Mouse (Mus musculus) cerebral cortex, adult 2 months (tissue): Measurements from ENCODE around the gene Slx4.

Experiments
- WGBS: fragments of 180-500 bp; shearing (Covaris S2); methylation state at CpG from one replicate; pipeline ENCODE4 v1.1.7; 2018; 5-methylcytosine and 5-hydroxymethylcytosine counted together

The Slx4 gene

GRCm38 (mm10) chr16:4003489-4004398, at the start of gene Slx4:
Gene Slx4 (minus strand): TSS chr16:4003770.
- WGBS, result 2% methylated on average over 58 of the region's 58 CpGs

GRCm38 (mm10) chr16:4052601-4053000, 49.0 kb upstream of the Slx4 start:
- 95% methylated on average over 4 of the region's 4 CpGs for WGBS

- WGBS, result 62% methylated on average over 4 of the region's 4 CpGs
Measured at GRCm38 (mm10) chr16:4045524-4045923, 42.0 kb upstream of the Slx4 start.

- 97% methylated on average over 2 of the region's 2 CpGs for WGBS
Measured at GRCm38 (mm10) chr16:4044093-4044492, 40.5 kb upstream of the Slx4 start.

GRCm38 (mm10) chr16:4041646-4042045, 38.1 kb upstream of the Slx4 start:
- over 99% methylated on average over 4 of the region's 4 CpGs for WGBS

- 90% methylated on average over 5 of the region's 5 CpGs for WGBS
Measured at GRCm38 (mm10) chr16:4040206-4040605, 36.6 kb upstream of the Slx4 start.

DNA sequence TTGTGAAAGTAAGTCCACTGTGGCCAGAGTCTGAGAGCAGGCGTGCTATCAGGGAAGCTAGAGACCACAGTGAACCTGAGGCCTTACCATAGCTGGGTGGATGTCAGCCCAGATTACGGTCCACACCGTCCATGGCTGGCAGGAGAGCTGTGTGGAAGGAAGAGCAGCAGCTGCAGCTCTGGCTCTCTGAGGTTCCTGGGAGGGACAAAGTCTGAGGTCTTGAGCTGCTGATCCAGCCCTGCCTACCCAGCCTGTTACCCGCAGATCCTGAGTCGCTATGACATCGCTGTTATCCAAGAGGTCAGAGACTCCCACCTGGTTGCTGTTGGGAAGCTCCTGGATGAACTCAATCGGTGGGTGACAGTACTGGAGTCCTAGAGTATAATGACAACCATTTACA, 34.1 kb upstream of the Slx4 start:
- WGBS, result 96% methylated on average over 7 of the region's 7 CpGs

- WGBS, result 93% methylated on average over 5 of the region's 5 CpGs
Measured at GRCm38 (mm10) chr16:4036807-4037206, 33.2 kb upstream of the Slx4 start, which contains the start of gene Dnase1. Gene Dnase1 (plus strand): TSS chr16:4036942.

DNA sequence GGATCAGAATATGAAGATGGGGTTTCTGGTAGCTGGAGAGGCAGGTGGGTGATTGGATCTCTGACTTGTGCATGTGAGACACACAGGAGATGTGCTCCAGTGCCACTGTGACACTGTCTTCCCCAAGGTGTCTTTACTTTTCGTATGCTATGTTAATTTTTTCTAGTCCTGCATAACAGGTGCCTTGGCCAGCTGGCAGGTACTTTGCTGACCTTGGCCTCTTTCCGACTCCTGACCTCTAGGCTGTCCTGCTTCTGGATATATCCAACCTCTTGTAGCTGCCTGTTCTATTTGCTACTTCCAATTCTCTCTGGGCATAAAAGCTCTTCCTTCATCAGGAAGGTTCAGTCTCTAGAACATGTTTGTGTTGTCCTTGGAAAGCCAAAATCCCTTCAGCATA, 32.0 kb upstream of the Slx4 start:
- WGBS, result 91% methylated on average over 2 of the region's 2 CpGs

- 91% methylated on average over 3 of the region's 3 CpGs for WGBS
Measured at GRCm38 (mm10) chr16:4034476-4034875, 30.9 kb upstream of the Slx4 start.

DNA sequence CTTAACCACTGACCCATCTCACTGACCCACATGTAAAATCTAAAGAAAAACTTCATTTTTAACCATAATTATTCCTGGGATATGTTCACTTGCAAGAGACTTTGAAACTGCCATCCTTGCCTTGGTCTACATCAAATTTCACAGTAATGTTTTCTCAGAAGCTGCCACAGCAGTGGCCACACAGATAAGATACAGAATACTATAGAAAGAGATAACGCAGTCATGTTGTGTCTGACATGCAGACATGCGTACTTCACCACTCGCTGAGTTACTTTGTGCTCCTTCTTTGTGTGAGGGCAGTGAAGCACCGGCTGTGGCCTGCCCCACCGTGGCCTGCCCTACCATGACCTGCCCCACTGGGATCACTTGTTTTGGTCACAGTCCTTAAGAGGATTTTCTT, 30.4 kb upstream of the Slx4 start:
- 76% methylated on average over 5 of the region's 5 CpGs for WGBS

- WGBS, result 84% methylated on average over 6 of the region's 6 CpGs
Measured at GRCm38 (mm10) chr16:4032341-4032748, 28.8 kb upstream of the Slx4 start.

DNA sequence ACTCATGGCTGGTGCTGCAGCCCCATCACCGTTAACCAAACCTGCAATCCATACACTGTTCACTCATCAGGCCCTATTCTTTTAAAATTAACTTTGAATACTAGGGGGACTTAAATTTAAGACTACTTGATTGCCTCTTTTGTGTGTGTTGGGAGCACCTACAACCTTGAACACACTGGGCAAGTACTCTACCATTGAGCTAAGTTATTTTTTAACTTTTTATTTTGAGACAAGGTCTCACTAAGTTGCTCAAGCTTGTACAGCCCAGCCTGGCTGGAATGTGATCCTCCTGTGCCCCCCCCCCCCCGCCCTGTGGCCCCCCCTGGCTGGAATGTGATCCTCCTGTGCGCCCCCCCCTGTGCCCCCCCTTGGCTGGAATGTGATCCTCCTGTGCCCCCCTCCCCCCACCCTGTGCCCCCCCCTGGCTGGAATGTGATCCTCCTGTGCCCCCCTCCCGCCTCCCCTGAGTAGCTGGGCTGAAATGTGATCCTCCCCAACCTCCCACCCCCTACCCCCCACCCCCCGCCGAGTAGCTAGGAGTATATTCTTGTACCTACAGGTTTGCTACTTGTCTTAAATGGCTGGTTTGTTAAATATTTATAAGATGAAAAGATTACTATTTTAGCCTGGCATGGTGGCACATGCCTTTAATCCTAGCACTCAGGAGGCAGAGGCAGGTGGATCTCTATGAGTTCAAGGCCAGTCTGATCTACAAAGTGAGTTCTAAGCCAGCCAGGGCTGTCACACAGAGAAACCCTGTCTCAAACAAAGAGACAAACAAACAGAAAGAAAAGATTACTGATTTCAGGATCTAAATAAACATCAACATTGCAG, 28.1 kb upstream of the Slx4 start:
- WGBS, result 63% methylated on average over 5 of the region's 6 CpGs

DNA sequence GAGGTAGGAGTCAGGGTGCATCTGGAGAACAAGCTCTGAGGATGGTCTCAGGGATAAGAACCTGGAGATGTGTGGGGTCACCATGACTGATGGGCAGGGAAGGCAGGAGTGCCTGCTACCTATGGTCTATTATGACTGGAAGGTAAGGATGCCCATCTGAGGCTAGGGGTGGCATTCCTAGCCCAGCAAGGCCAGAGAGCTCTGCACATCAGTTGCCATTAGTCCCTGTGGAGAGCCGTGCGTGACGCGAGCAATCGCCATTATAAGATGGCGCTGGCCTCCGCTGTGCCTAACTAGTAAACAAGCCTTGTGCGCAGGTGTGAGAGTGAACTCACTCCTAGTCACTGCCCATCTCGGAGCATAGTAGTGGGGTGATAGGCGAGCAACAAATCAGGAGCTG, 26.9 kb upstream of the Slx4 start:
- WGBS, result 97% methylated on average over 10 of the region's 10 CpGs

- WGBS, result 76% methylated on average over 5 of the region's 5 CpGs
Measured at GRCm38 (mm10) chr16:4029371-4029841, 25.8 kb upstream of the Slx4 start.

- WGBS, result 75% methylated on average over 3 of the region's 3 CpGs
Measured at GRCm38 (mm10) chr16:4027211-4027610, 23.6 kb upstream of the Slx4 start.

- 62% methylated on average over 1 of the region's 1 CpGs for WGBS
Measured at GRCm38 (mm10) chr16:4026672-4027071, 23.1 kb upstream of the Slx4 start.

- 80% methylated on average over 4 of the region's 4 CpGs for WGBS
Measured at GRCm38 (mm10) chr16:4022719-4023118, 19.1 kb upstream of the Slx4 start.

DNA sequence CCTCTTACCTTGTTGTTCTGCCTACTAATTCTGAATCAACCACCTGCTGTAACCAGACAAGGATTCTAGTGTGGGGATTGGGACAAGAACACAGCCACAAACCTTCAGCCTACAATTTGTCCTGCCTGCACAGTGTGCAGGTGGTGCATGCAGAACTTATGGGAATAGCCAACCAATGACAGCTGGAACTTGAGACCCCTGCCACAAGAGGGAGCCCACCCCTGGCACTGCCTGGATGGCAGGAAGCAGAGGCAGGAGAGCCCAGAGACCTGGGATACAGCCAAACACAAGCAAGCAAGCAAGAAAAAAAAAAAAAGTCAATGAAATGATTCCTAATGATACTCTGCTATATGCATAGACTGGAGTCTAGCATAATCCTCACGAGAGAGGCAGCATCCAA, 17.7 kb upstream of the Slx4 start:
- WGBS, result 83% methylated on average over 1 of the region's 1 CpGs

- 78% methylated on average over 6 of the region's 6 CpGs for WGBS
Measured at GRCm38 (mm10) chr16:4017466-4017865, 13.9 kb upstream of the Slx4 start.

- WGBS, result 83% methylated on average over 17 of the region's 17 CpGs
Measured at GRCm38 (mm10) chr16:4016786-4017185, 13.2 kb upstream of the Slx4 start.

DNA sequence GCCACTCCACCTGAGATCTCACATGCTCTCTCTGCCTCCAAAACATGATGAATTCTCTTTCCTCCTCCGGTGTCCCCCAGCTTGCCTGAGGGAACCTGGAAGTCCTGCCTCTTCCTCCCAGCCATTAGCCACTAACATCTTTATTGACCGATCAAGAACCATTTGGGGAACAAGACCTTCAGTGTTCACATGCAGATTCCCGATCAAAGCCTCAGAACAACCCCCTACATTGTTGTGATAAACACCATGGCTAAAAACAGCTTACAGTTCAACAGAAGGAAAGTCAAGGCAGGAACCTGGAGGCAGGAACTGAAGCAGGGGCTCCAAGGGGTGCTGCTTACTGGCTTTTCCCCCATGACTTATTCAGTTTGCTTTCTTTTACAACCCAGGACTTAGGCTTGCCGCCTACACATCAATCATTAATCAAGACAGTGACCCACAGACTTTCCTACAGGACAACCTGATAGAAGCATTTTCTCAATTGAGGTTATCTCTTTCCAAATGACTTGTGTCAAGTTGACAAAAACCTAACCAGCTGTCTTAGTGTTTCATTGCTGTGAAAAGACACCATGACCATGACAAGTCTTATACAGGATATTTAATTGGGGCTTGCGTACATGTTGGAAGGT, 10.6 kb upstream of the Slx4 start:
- WGBS, result 80% methylated on average over 5 of the region's 5 CpGs
